ENCODE assay signal across 18 mouse cellular contexts in the genomic region with DNA sequence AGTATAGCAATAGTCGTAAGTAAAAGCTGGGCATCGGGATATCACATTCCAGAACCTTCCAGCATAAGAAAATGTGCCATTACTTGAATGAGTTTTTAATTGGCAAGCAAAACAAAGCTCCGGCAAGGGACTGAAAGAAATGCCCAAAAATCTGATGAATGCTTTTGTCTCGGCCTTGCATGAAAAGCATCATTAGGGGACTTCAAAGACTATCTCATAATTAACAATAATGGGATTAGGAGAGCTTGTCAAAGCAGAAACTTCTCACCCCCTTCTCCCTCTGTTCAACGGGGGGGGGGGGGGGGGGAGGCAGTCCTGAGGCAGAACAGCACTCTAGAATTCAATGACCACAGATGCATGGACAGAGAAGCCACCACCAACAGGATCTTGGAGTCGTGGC. TPM values are rescaled to one million over a fixed set of nuclear protein-coding genes. Genes with fewer than 3 reads are reported as not detected.
"Had no signal": no experiment of that assay in that cellular context is flagged by ENCODE, and none has a peak within 500 bp of the region (broad histone marks: within the 10 kb centered on the region; RNA-seq: fewer than 3 reads in every experiment).

No protein-coding gene starts in this region.

- H3K27me3 ChIP-seq: limb, embryonic 12.5 days; limb, embryonic 15.5 days; midbrain, embryonic 12.5 days; stomach, embryonic 15.5 days had no signal

- H3K4me2 ChIP-seq: limb, embryonic 12.5 days; limb, embryonic 15.5 days; liver, embryonic 11.5 days; lung, embryonic 14.5 days; midbrain, embryonic 12.5 days; stomach, embryonic 15.5 days had no signal

- DNase-seq: kidney, adult 9 months; kidney, postnatal 14 days; kidney, postnatal 4 days; left cerebral cortex, postnatal 4 days; liver, postnatal 0 days; lung, embryonic 14.5 days; right cerebral cortex, postnatal 25 days; spleen, adult 18-20 months; thymus, postnatal 36 days had no signal

- H3K9ac ChIP-seq: limb, embryonic 12.5 days; limb, embryonic 15.5 days; liver, embryonic 14.5 days; liver, postnatal 0 days; lung, embryonic 14.5 days; midbrain, embryonic 12.5 days; stomach, embryonic 15.5 days had no signal

- H3K9me3 ChIP-seq: limb, embryonic 12.5 days; limb, embryonic 15.5 days; midbrain, embryonic 12.5 days had no signal

- H3K4me3 ChIP-seq: limb, embryonic 12.5 days; limb, embryonic 15.5 days; midbrain, embryonic 12.5 days; stomach, embryonic 15.5 days had no signal

- ATAC-seq: liver, postnatal 0 days; lung, postnatal 0 days had no signal

- H3K36me3 ChIP-seq: limb, embryonic 12.5 days; limb, embryonic 15.5 days; midbrain, embryonic 12.5 days; stomach, embryonic 15.5 days had no signal

- H3K27ac ChIP-seq: limb, embryonic 12.5 days; limb, embryonic 15.5 days; liver, embryonic 14.5 days; macrophage; midbrain, embryonic 12.5 days; stomach, embryonic 15.5 days had no signal

RNA-seq across cellular contexts. Expression of a gene that starts 17.4 kb away (rescaled TPM):
- total RNA-seq: megakaryocyte, adult 5-6 weeks had no signal
- polyA plus RNA-seq: macrophage had no signal
